Mouse (Mus musculus): Measurements from ENCODE around the gene Car15. TPM values are rescaled to one million over a fixed set of nuclear protein-coding genes. Genes with fewer than 3 reads are reported as not detected.

The Car15 gene
- polyA plus RNA-seq, 1 experiment from 2014 or later: 4.3 TPM

GRCm38 (mm10) chr16:17812120-17812519 lies 26.0 kb downstream of the Car15 start:
- Histone ChIP-seq H3K4me3 (ENCODE audit: low read depth, low read length) (no peak overlapping the region), H3K36me3 (ENCODE audit: control insufficient read depth, insufficient read depth, low read length) (no peaks in the 10 kb centered on the region), H3K27ac (ENCODE audit: low read depth, low read length) (no peak overlapping the region), H3K27me3 (ENCODE audit: control insufficient read depth, insufficient read depth, low read length) (peaks cover 16% of the 10 kb centered on the region), H3K9ac (ENCODE audit: low read length) (no peak overlapping the region), H3K9me3 (ENCODE audit: control insufficient read depth, low read length) (no peaks in the 10 kb centered on the region), H3K4me1 (replicated peaks; ENCODE audit: control insufficient read depth, insufficient read depth, low read length) (peaks cover 12% of the 10 kb centered on the region), H3K4me2 (ENCODE audit: low read depth, low read length, severe bottlenecking) (no peak overlapping the region)
- DNase-seq (ENCODE audit: low spot score) (no peak), ATAC-seq (replicated peaks; ENCODE audit: low FRiP score) (no peak)
- 8% methylated on average over 5 of the region's 5 CpGs for WGBS

GRCm38 (mm10) chr16:17809711-17810110 lies 28.5 kb downstream of the Car15 start:
- Histone ChIP-seq H3K4me2 (ENCODE audit: low read depth, low read length, severe bottlenecking) (no peak overlapping the region), H3K27ac (ENCODE audit: low read depth, low read length) (no peak overlapping the region), H3K36me3 (ENCODE audit: control insufficient read depth, insufficient read depth, low read length) (no peaks in the 10 kb centered on the region), H3K9ac (ENCODE audit: low read length) (no peak overlapping the region), H3K9me3 (ENCODE audit: control insufficient read depth, low read length) (no peaks in the 10 kb centered on the region), H3K27me3 (ENCODE audit: control insufficient read depth, insufficient read depth, low read length) (peaks cover 35% of the 10 kb centered on the region), H3K4me3 (ENCODE audit: low read depth, low read length) (no peak overlapping the region), H3K4me1 (replicated peaks; ENCODE audit: control insufficient read depth, insufficient read depth, low read length) (peaks cover 14% of the 10 kb centered on the region; the same call in 1 of the 2 replicates)
- DNase-seq (ENCODE audit: low spot score): peak; percentile 70
- 32% methylated on average over 7 of the region's 7 CpGs for WGBS
- ATAC-seq (replicated peaks; ENCODE audit: low FRiP score): no peak

- Histone ChIP-seq H3K4me2 (ENCODE audit: low read depth, low read length, severe bottlenecking) (no peak overlapping the region), H3K27ac (ENCODE audit: low read depth, low read length) (no peak overlapping the region), H3K9me3 (ENCODE audit: control insufficient read depth, low read length) (no peaks in the 10 kb centered on the region), H3K4me3 (ENCODE audit: low read depth, low read length) (no peak overlapping the region), H3K36me3 (ENCODE audit: control insufficient read depth, insufficient read depth, low read length) (no peaks in the 10 kb centered on the region), H3K27me3 (ENCODE audit: control insufficient read depth, insufficient read depth, low read length) (peaks cover 39% of the 10 kb centered on the region), H3K4me1 (replicated peaks; ENCODE audit: control insufficient read depth, insufficient read depth, low read length) (peaks cover 19% of the 10 kb centered on the region; the same call in 1 of the 2 replicates), H3K9ac (ENCODE audit: low read length) (no peak overlapping the region)
- 80% methylated on average over 4 of the region's 4 CpGs for WGBS
- ATAC-seq (replicated peaks; ENCODE audit: low FRiP score) (no peak), DNase-seq (ENCODE audit: low spot score) (no peak)
Measured at GRCm38 (mm10) chr16:17809125-17809524, 29.0 kb downstream of the Car15 start.

GRCm38 (mm10) chr16:17807192-17808009 lies 30.8 kb downstream of the Car15 start:
- H3K27ac ChIP-seq (ENCODE audit: low read depth, low read length): peak overlapping the region; percentile 46; the same call in 1 of the 2 replicates
- peaks cover 56% of the 10 kb centered on the region for H3K27me3 ChIP-seq (ENCODE audit: control insufficient read depth, insufficient read depth, low read length)
- DNase-seq (ENCODE audit: low spot score) (peak; percentile 95), ATAC-seq (replicated peaks; ENCODE audit: low FRiP score) (peak; percentile 84)
- peaks cover 33% of the 10 kb centered on the region for H3K4me1 ChIP-seq (replicated peaks; ENCODE audit: control insufficient read depth, insufficient read depth, low read length)
- no peaks in the 10 kb centered on the region for H3K36me3 ChIP-seq (ENCODE audit: control insufficient read depth, insufficient read depth, low read length)
- WGBS: 3% methylated on average over 67 of the region's 73 CpGs
- H3K4me2 ChIP-seq (ENCODE audit: low read depth, low read length, severe bottlenecking): peak overlapping the region; percentile 99
- H3K9ac ChIP-seq (ENCODE audit: low read length): peak overlapping the region; percentile 84
- peak overlapping the region; percentile 54 for H3K4me3 ChIP-seq (ENCODE audit: low read depth, low read length)
- no peaks in the 10 kb centered on the region for H3K9me3 ChIP-seq (ENCODE audit: control insufficient read depth, low read length)

- DNase-seq (ENCODE audit: low spot score) (no peak), ATAC-seq (replicated peaks; ENCODE audit: low FRiP score) (peak; percentile 48; the same call in 1 of the 2 replicates)
- peak overlapping the region; percentile 54 for H3K4me3 ChIP-seq (ENCODE audit: low read depth, low read length)
- H3K9me3 ChIP-seq (ENCODE audit: control insufficient read depth, low read length): no peaks in the 10 kb centered on the region
- H3K4me1 ChIP-seq (replicated peaks; ENCODE audit: control insufficient read depth, insufficient read depth, low read length): peaks cover 33% of the 10 kb centered on the region
- no peaks in the 10 kb centered on the region for H3K36me3 ChIP-seq (ENCODE audit: control insufficient read depth, insufficient read depth, low read length)
- peaks cover 63% of the 10 kb centered on the region for H3K27me3 ChIP-seq (ENCODE audit: control insufficient read depth, insufficient read depth, low read length)
- peak overlapping the region; percentile 46; the same call in 1 of the 2 replicates for H3K27ac ChIP-seq (ENCODE audit: low read depth, low read length)
- peak overlapping the region; percentile 99 for H3K4me2 ChIP-seq (ENCODE audit: low read depth, low read length, severe bottlenecking)
- peak overlapping the region; percentile 84 for H3K9ac ChIP-seq (ENCODE audit: low read length)
- 3% methylated on average over 43 of the region's 50 CpGs for WGBS
Measured at GRCm38 (mm10) chr16:17806581-17807191, 31.5 kb downstream of the Car15 start.

- DNase-seq (ENCODE audit: low spot score): no peak
- WGBS: 5% methylated on average over 7 of the region's 7 CpGs
- no peak overlapping the region for H3K27ac ChIP-seq (ENCODE audit: low read depth, low read length)
- H3K36me3 ChIP-seq (ENCODE audit: control insufficient read depth, insufficient read depth, low read length): no peaks in the 10 kb centered on the region
- H3K9me3 ChIP-seq (ENCODE audit: control insufficient read depth, low read length): no peaks in the 10 kb centered on the region
- peak overlapping the region; percentile 57 for H3K4me2 ChIP-seq (ENCODE audit: low read depth, low read length, severe bottlenecking)
- H3K27me3 ChIP-seq (ENCODE audit: control insufficient read depth, insufficient read depth, low read length): peaks cover 74% of the 10 kb centered on the region
- peaks cover 33% of the 10 kb centered on the region for H3K4me1 ChIP-seq (replicated peaks; ENCODE audit: control insufficient read depth, insufficient read depth, low read length)
- H3K4me3 ChIP-seq (ENCODE audit: low read depth, low read length): peak overlapping the region; percentile 31
- ATAC-seq (replicated peaks; ENCODE audit: low FRiP score): no peak
- no peak overlapping the region for H3K9ac ChIP-seq (ENCODE audit: low read length)
Measured at GRCm38 (mm10) chr16:17804982-17805381, 33.2 kb downstream of the Car15 start.

- no peak overlapping the region for H3K27ac ChIP-seq (ENCODE audit: low read depth, low read length)
- 2% methylated on average over 31 of the region's 33 CpGs for WGBS
- peak overlapping the region; percentile 57 for H3K4me2 ChIP-seq (ENCODE audit: low read depth, low read length, severe bottlenecking)
- peaks cover 79% of the 10 kb centered on the region for H3K27me3 ChIP-seq (ENCODE audit: control insufficient read depth, insufficient read depth, low read length)
- DNase-seq (ENCODE audit: low spot score) (peak; percentile 80), ATAC-seq (replicated peaks; ENCODE audit: low FRiP score) (peak; percentile 21; the same call in 1 of the 2 replicates)
- H3K4me1 ChIP-seq (replicated peaks; ENCODE audit: control insufficient read depth, insufficient read depth, low read length): peaks cover 31% of the 10 kb centered on the region
- H3K9me3 ChIP-seq (ENCODE audit: control insufficient read depth, low read length): no peaks in the 10 kb centered on the region
- H3K9ac ChIP-seq (ENCODE audit: low read length): no peak overlapping the region
- H3K36me3 ChIP-seq (ENCODE audit: control insufficient read depth, insufficient read depth, low read length): no peaks in the 10 kb centered on the region
- H3K4me3 ChIP-seq (ENCODE audit: low read depth, low read length): peak overlapping the region; percentile 31
Measured at GRCm38 (mm10) chr16:17804449-17804912, 33.7 kb downstream of the Car15 start.

GRCm38 (mm10) chr16:17803675-17804448 lies 34.3 kb downstream of the Car15 start:
- Histone ChIP-seq H3K4me2 (ENCODE audit: low read depth, low read length, severe bottlenecking) (peak overlapping the region; percentile 57), H3K9ac (ENCODE audit: low read length) (no peak overlapping the region), H3K9me3 (ENCODE audit: control insufficient read depth, low read length) (no peaks in the 10 kb centered on the region), H3K4me1 (replicated peaks; ENCODE audit: control insufficient read depth, insufficient read depth, low read length) (peaks cover 31% of the 10 kb centered on the region), H3K27me3 (ENCODE audit: control insufficient read depth, insufficient read depth, low read length) (peaks cover 86% of the 10 kb centered on the region), H3K27ac (ENCODE audit: low read depth, low read length) (no peak overlapping the region), H3K4me3 (ENCODE audit: low read depth, low read length) (peak overlapping the region; percentile 31), H3K36me3 (ENCODE audit: control insufficient read depth, insufficient read depth, low read length) (no peaks in the 10 kb centered on the region)
- ATAC-seq (replicated peaks; ENCODE audit: low FRiP score): 0 out of 2 replicates have a peak, but pooled peaks have one; percentile 8
- 6% methylated on average over 33 of the region's 33 CpGs for WGBS
- DNase-seq (ENCODE audit: low spot score): peak; percentile 55
